ENCODE assay signal across 7 mouse cellular contexts in genomic region chr17:84179973-84180365, GRCm38 (mm10). TPM values are rescaled to one million over a fixed set of nuclear protein-coding genes. Genes with fewer than 3 reads are reported as not detected.
DNase-seq lines count a peak whose midpoint lies in the region; ATAC-seq and TF ChIP-seq lines count a peak whose summit lies in the region.

No protein-coding gene starts in this region.

- peaks cover 30% of the 10 kb centered on the region for H3K4me1 ChIP-seq in lung, embryonic 14.5 days (ENCODE audit: insufficient read depth)
- H3K4me1 ChIP-seq in embryonic facial prominence, embryonic 10.5 days: peaks cover 47% of the 10 kb centered on the region
- peaks cover 40% of the 10 kb centered on the region for H3K4me1 ChIP-seq in heart, embryonic 11.5 days (ENCODE audit: control insufficient read depth, insufficient read depth, low read length)
- peaks cover 76% of the 10 kb centered on the region for H3K4me1 ChIP-seq in liver, embryonic 13.5 days (replicated peaks)

- H3K4me3 ChIP-seq in lung, embryonic 14.5 days (ENCODE audit: low read depth, low read length): no peak overlapping the region
- no peak overlapping the region for H3K4me3 ChIP-seq in embryonic facial prominence, embryonic 10.5 days
- H3K4me3 ChIP-seq in heart, embryonic 11.5 days (ENCODE audit: low read depth, low read length): no peak overlapping the region
- peak overlapping the region; percentile 56; the same call in 1 of the 2 replicates for H3K4me3 ChIP-seq in liver, embryonic 13.5 days (replicated peaks)

- no peaks in the 10 kb centered on the region; the same call in 1 of the 2 replicates for H3K9me3 ChIP-seq in lung, embryonic 14.5 days (ENCODE audit: low read depth, low read length)
- H3K9me3 ChIP-seq in embryonic facial prominence, embryonic 10.5 days: peaks cover 6% of the 10 kb centered on the region
- 0 out of 2 replicates have a peak, but pooled peaks cover 2% of the 10 kb centered on the region for H3K9me3 ChIP-seq in heart, embryonic 11.5 days (replicated peaks; ENCODE audit: control insufficient read depth, low read length)
- H3K9me3 ChIP-seq in liver, embryonic 13.5 days (replicated peaks): 0 out of 2 replicates have a peak, but pooled peaks cover 2% of the 10 kb centered on the region

- no peak for TF ChIP-seq CTCF in lung, embryonic 14.5 days (IDR thresholded peaks at IDR 0.05; ENCODE audit: low read depth)

- ATAC-seq in lung, embryonic 14.5 days (ENCODE audit: insufficient read depth): no peak
- no peak for ATAC-seq in heart, embryonic 11.5 days (replicated peaks; ENCODE audit: insufficient number of reproducible peaks, low FRiP score, low TSS enrichment)
- ATAC-seq in liver, embryonic 13.5 days (ENCODE audit: low read depth): no peak

- H3K27me3 ChIP-seq in lung, embryonic 14.5 days (ENCODE audit: insufficient read depth, low read length): no peaks in the 10 kb centered on the region
- no peaks in the 10 kb centered on the region for H3K27me3 ChIP-seq in embryonic facial prominence, embryonic 10.5 days (replicated peaks; ENCODE audit: low read depth, poor library complexity, severe bottlenecking)
- no peaks in the 10 kb centered on the region for H3K27me3 ChIP-seq in heart, embryonic 11.5 days (ENCODE audit: control insufficient read depth, insufficient read depth, low read length)
- no peaks in the 10 kb centered on the region for H3K27me3 ChIP-seq in liver, embryonic 13.5 days

- no peak overlapping the region for H3K4me2 ChIP-seq in lung, embryonic 14.5 days
- H3K4me2 ChIP-seq in heart, embryonic 11.5 days: peak overlapping the region; percentile 38; the same call in 1 of the 2 replicates
- peak overlapping the region; percentile 73 for H3K4me2 ChIP-seq in liver, embryonic 13.5 days

- WGBS in lung, embryonic 14.5 days: 74% methylated on average over 4 of the region's 4 CpGs
- 90% methylated on average over 4 of the region's 4 CpGs for WGBS in embryonic facial prominence, embryonic 10.5 days
- WGBS in heart, embryonic 11.5 days (ENCODE audit: insufficient replicate concordance): 86% methylated on average over 4 of the region's 4 CpGs
- WGBS in liver, embryonic 13.5 days (ENCODE audit: insufficient replicate concordance): 64% methylated on average over 4 of the region's 4 CpGs

- peak; percentile 56 for DNase-seq in lung, embryonic 14.5 days
- DNase-seq in lung, postnatal 36 days: no peak
- no peak for DNase-seq in embryonic facial prominence, embryonic 10.5 days (ENCODE audit: low spot score)
- DNase-seq in liver, embryonic 13.5 days: no peak
- DNase-seq in cerebellum, adult 18-20 months: no peak
- no peak for DNase-seq in adrenal gland, adult 2 months

- H3K36me3 ChIP-seq in lung, embryonic 14.5 days (ENCODE audit: insufficient read depth): peaks cover 3% of the 10 kb centered on the region
- H3K36me3 ChIP-seq in embryonic facial prominence, embryonic 10.5 days (replicated peaks): peaks cover 11% of the 10 kb centered on the region
- no peaks in the 10 kb centered on the region; the same call in 1 of the 2 replicates for H3K36me3 ChIP-seq in heart, embryonic 11.5 days (ENCODE audit: control insufficient read depth, insufficient read depth, low read length)
- peaks cover 2% of the 10 kb centered on the region for H3K36me3 ChIP-seq in liver, embryonic 13.5 days

- H3K27ac ChIP-seq in lung, embryonic 14.5 days (ENCODE audit: low read depth): peak overlapping the region; percentile 89
- H3K27ac ChIP-seq in embryonic facial prominence, embryonic 10.5 days (replicated peaks): peak overlapping the region; percentile 35
- H3K27ac ChIP-seq in heart, embryonic 11.5 days (ENCODE audit: low read depth, low read length): peak overlapping the region; percentile 4; the same call in 1 of the 2 replicates
- H3K27ac ChIP-seq in liver, embryonic 13.5 days: peak overlapping the region; percentile 94

- H3K9ac ChIP-seq in lung, embryonic 14.5 days: no peak overlapping the region
- peak overlapping the region; percentile 40; the same call in 1 of the 2 replicates for H3K9ac ChIP-seq in heart, embryonic 11.5 days (ENCODE audit: low read depth, low read length)
- H3K9ac ChIP-seq in liver, embryonic 13.5 days: peak overlapping the region; percentile 67; the same call in 1 of the 2 replicates

RNA-seq across cellular contexts. Expression of gene Zfp36l2, which starts 7.8 kb away (rescaled TPM):
- polyA plus RNA-seq in lung, embryonic 14.5 days (2014; fragmentation: Nextera tagmentation; extraction: Ambion mirVana): 20.8 and 21.9 TPM in 2 replicates
- polyA plus RNA-seq in embryonic facial prominence, embryonic 10.5 days (2016; fragmentation: Nextera tagmentation; extraction: Ambion mirVana): 10.8 and 12.0 TPM in 2 replicates
- polyA plus RNA-seq in heart, embryonic 11.5 days (2014; fragmentation: Nextera tagmentation; extraction: Ambion mirVana): 8.0 and 9.6 TPM in 2 replicates
- 8.9 and 10.0 TPM in 2 replicates for polyA plus RNA-seq in liver, embryonic 13.5 days (2015; fragmentation: Nextera tagmentation; extraction: Ambion mirVana)
- total RNA-seq in adrenal gland, adult 2 months (2021): 10 to 100 TPM; 53.6 to 87.6 TPM
- polyA plus RNA-seq in adrenal gland, adult 2 months (2012; rRNA removed): 159 and 170 TPM in 2 replicates

Comparison
In these comparisons a context has a peak if more than half of its experiments do, and no peak if none do; other contexts are left out.
1. H3K27ac ChIP-seq: peak in every context shown above with its lines; median percentile 94 in liver, embryonic 13.5 days; 89 in lung, embryonic 14.5 days; 35 in embryonic facial prominence, embryonic 10.5 days; 4 in heart, embryonic 11.5 days.